Mouse (Mus musculus): ENCODE measurements at regions not wholly inside any gene's neighbourhood (a gene's known extent, or its start where the extent isn't known, plus 50 kb on each side); places are given as distances from the start of the nearest gene placed in this dataset.

DNA sequence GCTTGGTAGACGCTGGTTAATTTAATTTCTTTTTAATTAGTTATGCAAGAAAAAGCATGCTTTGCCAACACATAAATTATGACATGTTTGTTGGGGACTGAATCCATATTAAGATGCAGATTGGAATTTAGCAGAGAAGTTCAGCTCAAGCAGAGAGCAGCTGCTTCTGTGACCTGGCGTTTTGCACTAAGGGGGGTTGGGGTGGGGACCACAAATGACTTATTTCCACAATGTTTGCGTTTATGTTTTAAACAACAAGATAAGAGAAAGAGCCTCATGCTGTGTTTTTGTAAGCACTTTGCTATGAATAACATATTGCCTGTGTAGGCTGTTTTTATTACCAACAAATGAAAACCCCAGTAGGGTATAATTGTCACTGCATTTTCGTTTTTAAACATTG lies 148.8 kb upstream of the Fstl4 start:
- no peak overlapping the region for H3K4me3 ChIP-seq (ENCODE audit: low read length)
- H3K27ac ChIP-seq = no peak overlapping the region
- no peaks in the 10 kb centered on the region for H3K4me1 ChIP-seq (ENCODE audit: insufficient read depth, low read length)
- no peaks in the 10 kb centered on the region for H3K9me3 ChIP-seq (ENCODE audit: low read length)
- WGBS = 33% methylated on average over 4 of the region's 4 CpGs
- no peak overlapping the region for H3K9ac ChIP-seq (replicated peaks; ENCODE audit: low read length)
- H3K4me2 ChIP-seq (ENCODE audit: low read depth, low read length) = no peak overlapping the region
- ATAC-seq = no peak
- H3K36me3 ChIP-seq (ENCODE audit: insufficient read depth, low read length) = no peaks in the 10 kb centered on the region
- no peaks in the 10 kb centered on the region for H3K27me3 ChIP-seq (ENCODE audit: insufficient read depth, low read length)
- TF ChIP-seq CTCF (IDR thresholded peaks at IDR 0.05; ENCODE audit: low read depth) = no peak
- DNase-seq (ENCODE audit: low spot score) = no peak

GRCm38 (mm10) chr11:52618646-52619045 lies 145.8 kb upstream of the Fstl4 start:
- no peak for TF ChIP-seq CTCF (IDR thresholded peaks at IDR 0.05; ENCODE audit: low read depth)
- Histone ChIP-seq H3K36me3 (ENCODE audit: insufficient read depth, low read length) (no peaks in the 10 kb centered on the region), H3K9me3 (ENCODE audit: low read length) (no peaks in the 10 kb centered on the region), H3K27ac (no peak overlapping the region), H3K9ac (replicated peaks; ENCODE audit: low read length) (no peak overlapping the region), H3K27me3 (ENCODE audit: insufficient read depth, low read length) (no peaks in the 10 kb centered on the region), H3K4me1 (ENCODE audit: insufficient read depth, low read length) (no peaks in the 10 kb centered on the region), H3K4me2 (ENCODE audit: low read depth, low read length) (no peak overlapping the region), H3K4me3 (ENCODE audit: low read length) (no peak overlapping the region)
- DNase-seq (ENCODE audit: low spot score) (no peak), ATAC-seq (no peak)
- 24% methylated on average over 9 of the region's 9 CpGs for WGBS

- Histone ChIP-seq H3K4me3 (ENCODE audit: low read length) (no peak overlapping the region), H3K4me1 (ENCODE audit: insufficient read depth, low read length) (no peaks in the 10 kb centered on the region), H3K4me2 (ENCODE audit: low read depth, low read length) (no peak overlapping the region), H3K9ac (replicated peaks; ENCODE audit: low read length) (no peak overlapping the region), H3K27ac (no peak overlapping the region), H3K27me3 (ENCODE audit: insufficient read depth, low read length) (no peaks in the 10 kb centered on the region), H3K36me3 (ENCODE audit: insufficient read depth, low read length) (no peaks in the 10 kb centered on the region), H3K9me3 (ENCODE audit: low read length) (no peaks in the 10 kb centered on the region)
- DNase-seq (ENCODE audit: low spot score) (no peak), ATAC-seq (no peak)
- 74% methylated on average over 4 of the region's 4 CpGs for WGBS
- no peak for TF ChIP-seq CTCF (IDR thresholded peaks at IDR 0.05; ENCODE audit: low read depth)
Observed at GRCm38 (mm10) chr11:52622861-52623260, 141.6 kb upstream of the Fstl4 start.

GRCm38 (mm10) chr11:52628875-52629274 lies 135.6 kb upstream of the Fstl4 start:
- ATAC-seq = no peak
- H3K4me2 ChIP-seq (ENCODE audit: low read depth, low read length) = no peak overlapping the region
- no peak overlapping the region for H3K27ac ChIP-seq
- no peaks in the 10 kb centered on the region for H3K27me3 ChIP-seq (ENCODE audit: insufficient read depth, low read length)
- H3K36me3 ChIP-seq (ENCODE audit: insufficient read depth, low read length) = no peaks in the 10 kb centered on the region
- no peak overlapping the region for H3K9ac ChIP-seq (replicated peaks; ENCODE audit: low read length)
- no peak for TF ChIP-seq CTCF (IDR thresholded peaks at IDR 0.05; ENCODE audit: low read depth)
- WGBS = 73% methylated on average over 2 of the region's 2 CpGs
- H3K4me3 ChIP-seq (ENCODE audit: low read length) = no peak overlapping the region
- no peaks in the 10 kb centered on the region for H3K9me3 ChIP-seq (ENCODE audit: low read length)
- no peak for DNase-seq (ENCODE audit: low spot score)
- H3K4me1 ChIP-seq (ENCODE audit: insufficient read depth, low read length) = no peaks in the 10 kb centered on the region

DNA sequence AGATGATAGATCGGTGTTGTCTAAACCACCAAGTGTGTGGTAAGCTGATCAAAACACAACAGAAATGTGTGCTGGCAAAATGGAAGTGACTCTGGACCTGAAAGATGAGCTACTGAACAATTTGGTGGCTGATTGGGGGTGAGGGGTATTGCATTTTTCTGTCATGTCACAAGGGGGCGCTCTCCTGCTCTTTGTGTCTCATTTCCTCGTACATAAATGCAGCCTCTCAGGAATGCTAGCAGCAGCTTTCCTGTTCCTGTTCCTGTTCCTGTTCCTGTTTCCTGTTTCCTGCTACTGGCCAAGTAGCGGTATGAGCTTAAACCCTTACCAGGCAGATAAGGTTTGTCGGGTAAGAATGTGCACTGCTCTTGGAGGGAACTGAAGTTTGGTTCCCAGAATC lies 134.7 kb upstream of the Fstl4 start:
- Histone ChIP-seq H3K27ac (no peak overlapping the region), H3K9me3 (ENCODE audit: low read length) (no peaks in the 10 kb centered on the region), H3K9ac (replicated peaks; ENCODE audit: low read length) (no peak overlapping the region), H3K4me1 (ENCODE audit: insufficient read depth, low read length) (no peaks in the 10 kb centered on the region), H3K4me3 (ENCODE audit: low read length) (no peak overlapping the region), H3K36me3 (ENCODE audit: insufficient read depth, low read length) (no peaks in the 10 kb centered on the region), H3K27me3 (ENCODE audit: insufficient read depth, low read length) (no peaks in the 10 kb centered on the region), H3K4me2 (ENCODE audit: low read depth, low read length) (no peak overlapping the region)
- DNase-seq (ENCODE audit: low spot score) (no peak), ATAC-seq (no peak)
- WGBS = 63% methylated on average over 5 of the region's 5 CpGs
- peak; percentile 56 for TF ChIP-seq CTCF (IDR thresholded peaks at IDR 0.05; ENCODE audit: low read depth)

GRCm38 (mm10) chr11:52631579-52631978 lies 132.9 kb upstream of the Fstl4 start:
- Histone ChIP-seq H3K4me2 (ENCODE audit: low read depth, low read length) (no peak overlapping the region), H3K9ac (replicated peaks; ENCODE audit: low read length) (no peak overlapping the region), H3K27me3 (ENCODE audit: insufficient read depth, low read length) (no peaks in the 10 kb centered on the region), H3K4me3 (ENCODE audit: low read length) (no peak overlapping the region), H3K36me3 (ENCODE audit: insufficient read depth, low read length) (no peaks in the 10 kb centered on the region), H3K27ac (no peak overlapping the region), H3K4me1 (ENCODE audit: insufficient read depth, low read length) (no peaks in the 10 kb centered on the region), H3K9me3 (ENCODE audit: low read length) (no peaks in the 10 kb centered on the region)
- TF ChIP-seq CTCF (IDR thresholded peaks at IDR 0.05; ENCODE audit: low read depth) = no peak
- no peak for ATAC-seq
- 61% methylated on average over 3 of the region's 3 CpGs for WGBS
- no peak for DNase-seq (ENCODE audit: low spot score)

- 78% methylated on average over 3 of the region's 3 CpGs for WGBS
Observed at GRCm38 (mm10) chr11:52634189-52634588, 130.2 kb upstream of the Fstl4 start.

More at GRCm38 (mm10) chr11:52634189-52634588, 130.2 kb upstream of the Fstl4 start:
- Histone ChIP-seq H3K27me3 (ENCODE audit: insufficient read depth, low read length) (no peaks in the 10 kb centered on the region), H3K27ac (no peak overlapping the region), H3K4me1 (ENCODE audit: insufficient read depth, low read length) (no peaks in the 10 kb centered on the region), H3K4me2 (ENCODE audit: low read depth, low read length) (no peak overlapping the region), H3K9ac (replicated peaks; ENCODE audit: low read length) (no peak overlapping the region), H3K36me3 (ENCODE audit: insufficient read depth, low read length) (no peaks in the 10 kb centered on the region), H3K9me3 (ENCODE audit: low read length) (no peaks in the 10 kb centered on the region), H3K4me3 (ENCODE audit: low read length) (no peak overlapping the region)
- peak; percentile 45 for TF ChIP-seq CTCF (IDR thresholded peaks at IDR 0.05; ENCODE audit: low read depth)
- no peak for DNase-seq (ENCODE audit: low spot score)
- ATAC-seq = no peak

Data from hindbrain, postnatal 0 days (tissue).